Mouse (Mus musculus) hindbrain, postnatal 0 days (tissue): ENCODE results near the gene Tex33. TPM values are rescaled to one million over a fixed set of nuclear protein-coding genes. Genes with fewer than 3 reads are reported as not detected.

Source experiments
- ATAC-seq: fragments of 200-750 bp; cut with Nextera tagmentation; 2 replicates; pipeline ENCODE4 v1.8.0; 2017; ENCODE audit warnings: mild to moderate bottlenecking, moderate TSS enrichment, moderate library complexity
- DNase-seq: peaks from one replicate; pipeline ENCODE4 v3.0.0-alpha.2; 2015; ENCODE audit warnings: low spot score
- H3K27ac ChIP-seq: fragments of 300-500 bp; sonication (generic); 2 replicates; pipeline ENCODE4 v1.5.1; 2014; ENCODE audit warnings: mild to moderate bottlenecking
- H3K27me3 ChIP-seq: fragments of 300-500 bp; sonication (generic); 2 replicates; pipeline ENCODE4 v1.6.1; 2014; ENCODE audit warnings: low read length, mixed read lengths; ENCODE audit not compliant: insufficient read depth
- H3K36me3 ChIP-seq: fragments of 300-500 bp; sonication (generic); 2 replicates; pipeline ENCODE4 v1.6.1; 2014; ENCODE audit warnings: low read length, mixed read lengths; ENCODE audit not compliant: insufficient read depth
- H3K4me1 ChIP-seq: fragments of 300-500 bp; sonication (generic); 2 replicates; pipeline ENCODE4 v1.6.1; 2014; ENCODE audit warnings: antibody characterized with exemption, low read length, mixed read lengths; ENCODE audit not compliant: insufficient read depth
- H3K4me2 ChIP-seq: fragments of 300-500 bp; sonication (generic); 2 replicates; pipeline ENCODE4 v1.6.1; 2014; ENCODE audit warnings: low read depth, mild to moderate bottlenecking, low read length, moderate library complexity, mixed read lengths
- H3K4me3 ChIP-seq: fragments of 300-500 bp; sonication (generic); 2 replicates; pipeline ENCODE4 v1.5.1; 2014; ENCODE audit warnings: low read length
- H3K9ac ChIP-seq: fragments of 300-500 bp; sonication (generic); replicated peaks from 2 replicates; pipeline ENCODE4 v1.6.1; 2014; ENCODE audit warnings: mild to moderate bottlenecking, low read length, moderate library complexity, mixed read lengths
- H3K9me3 ChIP-seq: fragments of 300-500 bp; sonication (generic); 2 replicates; pipeline ENCODE4 v1.6.1; 2016; ENCODE audit warnings: low read length, mixed read lengths
- CTCF ChIP-seq: IDR thresholded peaks from 2 replicates; pipeline ENCODE4 v1.5.1; 2016; ENCODE audit warnings: antibody characterized with exemption, control low read depth, low read depth
- WGBS: fragments of 180-500 bp; shearing (Covaris S2); extraction: QIAGEN DNeasy Blood & Tissue Kit; methylation state at CpG from one replicate; pipeline ENCODE4 v1.1.7; 2014; 5-methylcytosine and 5-hydroxymethylcytosine counted together
- polyA plus RNA-seq: library from polyadenylated mRNA; unstranded; fragments of >200 nt; fragmentation: Nextera tagmentation; extraction: Ambion mirVana; gene quantifications from 2 replicates; pipeline ENCODE4 v1.2.1, GENCODE M21; 2015
- total RNA-seq: library from RNA; depleted of rRNA; stranded (reverse); fragments of >200 nt; gene quantifications from 2 replicates; pipeline ENCODE4 v1.2.3, GENCODE M21; 2014

The Tex33 gene
- total and polyA plus RNA-seq, 2 experiments from 2014 or later: not detected

GRCm38 (mm10) chr15:78380741-78381140 is 15.0 kb downstream of the Tex33 start:
- DNase-seq (peak; percentile 58), ATAC-seq (no peak)
- H3K4me3 ChIP-seq: no peak overlapping the region
- WGBS: 47% methylated on average over 4 of the region's 4 CpGs
- H3K9ac ChIP-seq: no peak overlapping the region
- no peak for TF ChIP-seq CTCF
- no peaks in the 10 kb centered on the region for H3K9me3 ChIP-seq
- H3K36me3 ChIP-seq: no peaks in the 10 kb centered on the region
- H3K27ac ChIP-seq: no peak overlapping the region
- 0 out of 2 replicates have a peak, but pooled peaks cover 4% of the 10 kb centered on the region for H3K4me1 ChIP-seq
- H3K4me2 ChIP-seq: no peak overlapping the region
- H3K27me3 ChIP-seq: no peaks in the 10 kb centered on the region

- no peak for DNase-seq
- no peak for ATAC-seq
- Histone ChIP-seq H3K4me2 (no peak overlapping the region), H3K4me3 (no peak overlapping the region), H3K9me3 (no peaks in the 10 kb centered on the region), H3K27me3 (no peaks in the 10 kb centered on the region), H3K9ac (no peak overlapping the region), H3K36me3 (no peaks in the 10 kb centered on the region), H3K27ac (no peak overlapping the region), H3K4me1 (0 out of 2 replicates have a peak, but pooled peaks cover 4% of the 10 kb centered on the region)
- 72% methylated on average over 2 of the region's 2 CpGs for WGBS
- no peak for TF ChIP-seq CTCF
These were observed 15.5 kb downstream of the Tex33 start for GRCm38 (mm10) chr15:78380208-78380607.

GRCm38 (mm10) chr15:78378556-78378955 is 17.2 kb downstream of the Tex33 start:
- H3K9me3 ChIP-seq: no peaks in the 10 kb centered on the region
- H3K4me1 ChIP-seq: peaks cover 7% of the 10 kb centered on the region; the same call in 1 of the 2 replicates
- no peak for ATAC-seq
- no peaks in the 10 kb centered on the region for H3K27me3 ChIP-seq
- TF ChIP-seq CTCF: no peak
- WGBS: 79% methylated on average over 10 of the region's 10 CpGs
- H3K4me2 ChIP-seq: no peak overlapping the region
- no peak overlapping the region for H3K27ac ChIP-seq
- no peak for DNase-seq
- H3K4me3 ChIP-seq: no peak overlapping the region
- H3K9ac ChIP-seq: no peak overlapping the region
- no peaks in the 10 kb centered on the region for H3K36me3 ChIP-seq

GRCm38 (mm10) chr15:78377859-78378258 is 17.9 kb downstream of the Tex33 start:
- H3K27ac ChIP-seq: no peak overlapping the region
- no peak overlapping the region for H3K4me3 ChIP-seq
- DNase-seq: no peak
- H3K4me2 ChIP-seq: no peak overlapping the region
- 92% methylated on average over 10 of the region's 10 CpGs for WGBS
- no peaks in the 10 kb centered on the region for H3K36me3 ChIP-seq
- H3K9ac ChIP-seq: no peak overlapping the region
- H3K9me3 ChIP-seq: no peaks in the 10 kb centered on the region
- H3K4me1 ChIP-seq: peaks cover 7% of the 10 kb centered on the region; the same call in 1 of the 2 replicates
- no peak for ATAC-seq
- no peak for TF ChIP-seq CTCF
- H3K27me3 ChIP-seq: no peaks in the 10 kb centered on the region

GRCm38 (mm10) chr15:78374204-78374603 is 21.5 kb downstream of the Tex33 start:
- no peaks in the 10 kb centered on the region for H3K27me3 ChIP-seq
- H3K36me3 ChIP-seq: no peaks in the 10 kb centered on the region
- 39% methylated on average over 3 of the region's 3 CpGs for WGBS
- peak; percentile 75 for DNase-seq
- no peak overlapping the region for H3K4me3 ChIP-seq
- H3K4me2 ChIP-seq: no peak overlapping the region
- no peak for TF ChIP-seq CTCF
- peaks cover 7% of the 10 kb centered on the region; the same call in 1 of the 2 replicates for H3K4me1 ChIP-seq
- no peak overlapping the region for H3K9ac ChIP-seq
- no peak overlapping the region for H3K27ac ChIP-seq
- H3K9me3 ChIP-seq: no peaks in the 10 kb centered on the region
- no peak for ATAC-seq

GRCm38 (mm10) chr15:78372796-78373195 is 22.9 kb downstream of the Tex33 start:
- no peak overlapping the region for H3K4me3 ChIP-seq
- H3K4me1 ChIP-seq: peaks cover 7% of the 10 kb centered on the region; the same call in 1 of the 2 replicates

GRCm38 (mm10) chr15:78369641-78370040 is 26.1 kb downstream of the Tex33 start:
- 0 out of 2 replicates have a peak, but pooled peaks cover 4% of the 10 kb centered on the region for H3K27me3 ChIP-seq
- WGBS: 28% methylated on average over 1 of the region's 1 CpGs
- ATAC-seq: peak; percentile 95
- H3K4me2 ChIP-seq: no peak overlapping the region
- no peaks in the 10 kb centered on the region for H3K36me3 ChIP-seq
- H3K9ac ChIP-seq: no peak overlapping the region
- peaks cover 5% of the 10 kb centered on the region; the same call in 1 of the 2 replicates for H3K4me1 ChIP-seq
- H3K9me3 ChIP-seq: no peaks in the 10 kb centered on the region
- peak overlapping the region; percentile 56; the same call in 1 of the 2 replicates for H3K27ac ChIP-seq
- DNase-seq: peak; percentile 70
- TF ChIP-seq CTCF: no peak
- no peak overlapping the region for H3K4me3 ChIP-seq

More at GRCm38 (mm10) chr15:78372796-78373195, 22.9 kb downstream of the Tex33 start:
- DNase-seq (no peak), ATAC-seq (no peak)
- Histone ChIP-seq H3K4me2 (no peak overlapping the region), H3K27ac (no peak overlapping the region), H3K36me3 (no peaks in the 10 kb centered on the region), H3K9ac (no peak overlapping the region), H3K27me3 (no peaks in the 10 kb centered on the region), H3K9me3 (no peaks in the 10 kb centered on the region)
- no peak for TF ChIP-seq CTCF
- WGBS: 85% methylated on average over 3 of the region's 3 CpGs
